Mouse (Mus musculus) small intestine, adult 2 months (tissue): ENCODE data around the gene Izumo1r. TPM values are rescaled to one million over a fixed set of nuclear protein-coding genes. Genes with fewer than 3 reads are reported as not detected.

Experiments used
- H3K27ac ChIP-seq: fragments of 200-500 bp; 2 replicates; pipeline ENCODE4 v1.5.1; 2012; ENCODE audit warnings: low read depth, low read length, control low read depth, inconsistent platforms; ENCODE audit not compliant: insufficient read depth
- H3K27me3 ChIP-seq: fragments of 200-500 bp; 2 replicates; pipeline ENCODE4 v1.6.1; 2012; ENCODE audit warnings: mild to moderate bottlenecking, moderate library complexity, low read length, inconsistent platforms; ENCODE audit not compliant: control insufficient read depth, insufficient read depth
- H3K36me3 ChIP-seq: fragments of 200-500 bp; 2 replicates; pipeline ENCODE4 v1.6.1; 2012; ENCODE audit warnings: mild to moderate bottlenecking, low read length, control low read depth, inconsistent platforms; ENCODE audit not compliant: control insufficient read depth, insufficient read depth
- H3K4me1 ChIP-seq: fragments of 200-500 bp; 2 replicates; pipeline ENCODE4 v1.6.1; 2012; ENCODE audit warnings: low read length, inconsistent platforms, mixed read lengths; ENCODE audit not compliant: control insufficient read depth, insufficient read depth, insufficient read length
- H3K4me3 ChIP-seq: fragments of 200-500 bp; 2 replicates; pipeline ENCODE4 v1.5.1; 2012; ENCODE audit warnings: low read depth, mild to moderate bottlenecking, control low read depth, inconsistent platforms, low read length, moderate library complexity
- CTCF ChIP-seq: fragments of 200-500 bp; IDR thresholded peaks from 2 replicates; pipeline ENCODE4 v1.5.1; 2012; ENCODE audit warnings: low read depth, mild to moderate bottlenecking, control low read depth, inconsistent platforms, low read length, moderate library complexity, mixed read lengths; ENCODE audit not compliant: insufficient replicate concordance, insufficient read length; ENCODE audit errors: extremely low read depth
- POLR2A ChIP-seq: fragments of 200-500 bp; IDR thresholded peaks from 2 replicates; pipeline ENCODE4 v1.6.1; 2012; ENCODE audit warnings: low read depth, mild to moderate bottlenecking, control low read depth, inconsistent platforms, low read length, moderate library complexity
- WGBS: fragments of 180-500 bp; shearing (Covaris S2); methylation state at CpG from one replicate; pipeline ENCODE4 v1.1.7; 2018; 5-methylcytosine and 5-hydroxymethylcytosine counted together
- polyA plus RNA-seq: library from polyadenylated mRNA; depleted of rRNA; stranded (reverse); fragments of >200 nt; gene quantifications from 2 replicates; pipeline ENCODE4 v1.2.3, GENCODE M21; 2012; rRNA removed

Gene Izumo1r
- polyA plus RNA-seq: 1.4 and 3.1 TPM in 2 replicates

DNA sequence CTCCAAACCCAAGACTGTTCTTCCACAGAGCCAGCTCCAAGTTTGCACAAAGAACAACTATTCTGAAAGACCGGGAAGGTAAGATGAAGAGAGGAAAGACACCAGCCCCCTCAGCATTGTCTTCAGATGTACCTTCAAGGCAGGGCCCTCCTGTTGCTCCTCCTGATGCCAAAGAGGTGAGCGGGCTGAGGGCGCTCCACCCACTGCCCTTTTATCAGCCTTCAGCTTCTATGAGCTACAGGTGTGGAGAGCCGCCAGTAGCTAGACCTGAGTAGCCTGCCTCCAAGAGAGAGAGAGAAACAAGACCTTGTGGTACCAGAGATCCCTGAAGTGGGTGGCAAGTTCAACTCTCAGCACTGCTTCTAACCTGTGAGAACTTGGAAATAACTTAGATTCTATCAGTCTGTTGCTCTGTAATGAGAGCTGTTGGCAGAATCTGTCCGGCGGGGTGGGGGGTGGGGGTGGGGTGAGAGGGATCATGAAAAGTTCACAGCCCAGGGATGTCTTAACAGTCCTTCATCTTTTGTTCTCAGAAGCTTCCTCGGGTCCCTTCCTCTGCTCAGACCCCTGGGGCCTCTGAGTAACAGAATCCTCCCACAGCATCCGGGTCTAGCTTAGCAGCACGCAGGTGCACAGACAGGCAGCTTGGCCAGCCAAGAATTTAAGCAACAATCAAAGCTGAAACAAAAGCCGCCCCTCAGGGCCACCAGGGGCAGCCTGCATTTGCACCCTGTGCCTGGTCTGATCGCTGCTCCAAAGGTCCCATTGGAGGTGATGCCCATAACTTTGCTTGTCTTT, at the start of gene Izumo1r:
TSS of gene Izumo1r (minus strand) at position 369 of the 798 bp plus-strand sequence.
- no peaks in the 10 kb centered on the region for H3K27me3 ChIP-seq
- H3K36me3 ChIP-seq: no peaks in the 10 kb centered on the region
- WGBS: 40% methylated on average over 11 of the region's 11 CpGs
- no peak within 1 kb of the TSS for H3K27ac ChIP-seq
- H3K4me3 ChIP-seq: no peak within 1 kb of the TSS
- no peaks in the 10 kb centered on the region for H3K4me1 ChIP-seq
- TF ChIP-seq CTCF (no peak), POLR2A (no peak)

DNA sequence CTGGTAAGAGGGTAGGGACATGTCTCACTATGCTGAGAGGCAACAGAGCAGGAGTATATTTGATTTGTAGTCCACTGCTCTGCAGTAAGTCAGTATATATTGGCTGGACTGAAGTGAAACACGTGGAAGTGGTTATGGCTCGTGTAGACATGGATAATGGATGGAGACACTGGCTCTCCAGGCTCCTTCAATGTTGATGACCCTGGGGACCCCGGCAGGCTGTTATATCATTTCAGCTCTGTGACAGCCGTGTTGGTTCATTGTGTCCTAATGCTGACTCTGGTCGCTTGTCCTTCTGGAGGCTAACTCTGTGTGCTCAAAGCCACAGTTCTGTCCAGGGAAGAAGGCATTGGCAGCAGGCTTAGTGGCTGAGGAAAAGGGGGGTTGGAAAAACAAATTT, 47.3 kb upstream of the Izumo1r start:
- no peaks in the 10 kb centered on the region for H3K27me3 ChIP-seq
- H3K36me3 ChIP-seq: no peaks in the 10 kb centered on the region
- no peak for TF ChIP-seq CTCF
- no peak for TF ChIP-seq POLR2A
- H3K27ac ChIP-seq: no peak overlapping the region
- H3K4me1 ChIP-seq: no peaks in the 10 kb centered on the region
- no peak overlapping the region for H3K4me3 ChIP-seq
- 79% methylated on average over 5 of the region's 5 CpGs for WGBS

- Histone ChIP-seq H3K4me3 (no peak overlapping the region), H3K27ac (no peak overlapping the region), H3K36me3 (no peaks in the 10 kb centered on the region), H3K27me3 (no peaks in the 10 kb centered on the region), H3K4me1 (no peaks in the 10 kb centered on the region)
- 86% methylated on average over 5 of the region's 5 CpGs for WGBS
- no peak for TF ChIP-seq CTCF
- TF ChIP-seq POLR2A: no peak
Observed at GRCm38 (mm10) chr9:14948843-14949242, 45.1 kb upstream of the Izumo1r start.

DNA sequence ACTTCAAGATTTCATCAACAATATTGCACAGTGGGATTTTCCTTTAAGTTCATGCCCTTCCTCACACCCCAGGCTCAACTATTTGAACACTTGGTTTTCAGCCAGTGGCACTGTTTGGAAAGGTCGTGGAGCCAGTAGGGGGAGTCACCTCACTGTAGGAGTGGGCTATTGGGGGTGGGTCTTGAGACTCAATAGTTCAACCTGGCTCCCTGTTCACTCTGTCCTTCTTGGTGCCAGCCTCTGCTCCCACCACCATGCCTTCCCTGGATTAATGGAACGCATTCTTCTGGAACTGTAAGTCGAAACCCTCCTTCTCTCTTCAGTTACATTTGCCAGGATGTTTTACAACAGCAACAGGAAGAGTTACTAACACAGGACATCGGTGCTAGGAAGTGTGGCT, 42.9 kb upstream of the Izumo1r start:
- H3K27ac ChIP-seq: no peak overlapping the region
- H3K27me3 ChIP-seq: no peaks in the 10 kb centered on the region
- WGBS: 68% methylated on average over 4 of the region's 4 CpGs
- H3K36me3 ChIP-seq: no peaks in the 10 kb centered on the region
- TF ChIP-seq CTCF (no peak), POLR2A (no peak)
- H3K4me3 ChIP-seq: no peak overlapping the region
- no peaks in the 10 kb centered on the region for H3K4me1 ChIP-seq

- no peak for TF ChIP-seq POLR2A
- TF ChIP-seq CTCF: no peak
- H3K27me3 ChIP-seq: no peaks in the 10 kb centered on the region
- WGBS: 30% methylated on average over 3 of the region's 3 CpGs
- H3K36me3 ChIP-seq: no peaks in the 10 kb centered on the region
- no peak overlapping the region for H3K4me3 ChIP-seq
- no peak overlapping the region for H3K27ac ChIP-seq
- no peaks in the 10 kb centered on the region for H3K4me1 ChIP-seq
Observed at GRCm38 (mm10) chr9:14945919-14946318, 42.2 kb upstream of the Izumo1r start.

DNA sequence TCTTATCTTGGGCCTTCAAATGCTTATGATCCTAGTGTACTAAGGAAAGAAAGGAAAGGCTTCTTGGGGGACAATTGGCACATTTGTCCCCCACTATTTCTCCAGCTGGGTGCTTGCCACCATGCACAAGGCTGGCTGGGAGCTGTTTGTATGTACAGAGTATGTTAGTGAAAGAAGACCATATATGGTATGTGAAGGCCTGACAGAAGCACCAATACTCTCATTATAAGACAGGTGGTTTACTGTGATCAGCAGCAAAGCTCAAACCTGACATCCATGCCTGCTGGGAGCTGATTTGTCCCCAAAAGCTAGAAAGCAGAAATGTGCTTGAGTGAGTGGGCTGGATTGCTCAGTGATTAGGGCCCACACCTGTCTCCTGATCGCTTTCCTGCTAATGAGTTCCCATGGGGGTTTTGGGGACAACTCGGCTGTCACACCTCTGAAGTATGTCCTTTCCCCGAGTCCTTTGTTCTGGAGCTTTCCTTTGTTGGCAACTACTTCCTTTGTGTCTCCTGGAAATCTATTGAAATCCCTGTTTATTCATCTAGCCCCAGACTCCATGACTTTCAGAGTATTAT, 38.5 kb upstream of the Izumo1r start:
- Histone ChIP-seq H3K27ac (no peak overlapping the region), H3K36me3 (no peaks in the 10 kb centered on the region), H3K4me1 (no peaks in the 10 kb centered on the region), H3K27me3 (no peaks in the 10 kb centered on the region), H3K4me3 (no peak overlapping the region)
- TF ChIP-seq CTCF: no peak
- TF ChIP-seq POLR2A: no peak
- 80% methylated on average over 3 of the region's 3 CpGs for WGBS

DNA sequence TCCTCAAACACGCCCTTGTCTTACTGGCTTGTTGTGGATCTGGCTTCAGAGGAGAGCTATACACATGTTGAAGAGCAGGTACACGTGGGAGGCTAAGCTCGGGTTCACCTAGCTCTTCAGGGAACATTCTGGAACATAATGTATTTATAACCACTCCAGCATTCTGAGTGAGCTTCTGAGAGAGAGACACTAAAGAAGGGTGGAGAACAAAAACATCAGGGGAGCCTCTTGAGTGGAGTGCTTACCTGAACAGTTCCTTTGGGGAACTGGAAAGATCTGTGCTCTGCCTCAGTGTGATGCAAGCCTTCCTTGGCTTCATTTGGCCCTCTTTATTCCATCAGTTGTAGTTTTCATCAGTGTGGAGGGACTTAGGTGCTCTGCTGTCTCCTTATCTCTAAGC, 35.9 kb upstream of the Izumo1r start:
- TF ChIP-seq CTCF (no peak), POLR2A (no peak)
- WGBS: 78% methylated on average over 3 of the region's 3 CpGs

More for the DNA sequence above, 35.9 kb upstream of the Izumo1r start:
- Histone ChIP-seq H3K27me3 (no peaks in the 10 kb centered on the region), H3K4me1 (no peaks in the 10 kb centered on the region), H3K27ac (no peak overlapping the region), H3K36me3 (no peaks in the 10 kb centered on the region), H3K4me3 (no peak overlapping the region)
